Mouse (Mus musculus): ENCODE measurements around the gene Slc30a2.

DNA sequence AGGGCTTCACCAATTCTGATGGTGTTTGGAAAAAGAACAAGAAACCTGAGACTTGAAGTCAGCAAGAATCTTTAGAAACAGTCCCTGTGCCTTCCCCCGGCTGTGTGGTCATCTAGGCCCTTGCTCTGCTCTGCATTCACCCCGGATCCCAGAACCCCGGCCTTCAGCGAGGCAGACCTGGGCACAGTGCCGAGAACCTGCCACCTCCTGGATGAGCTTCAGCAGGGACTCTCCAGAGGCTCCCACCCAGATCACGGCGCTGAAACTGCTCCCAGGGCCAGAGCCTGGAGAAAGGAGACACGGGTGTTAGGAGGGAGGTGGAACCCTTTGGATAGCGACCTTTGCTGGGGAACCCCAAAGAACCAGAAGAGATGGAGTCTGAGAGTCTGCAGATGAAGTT lies 19.1 kb downstream of the Slc30a2 start:
- TF ChIP-seq CTCF (IDR thresholded peaks at IDR 0.05) = no peak
- no peak for TF ChIP-seq EP300 (IDR thresholded peaks at IDR 0.05)

All from lung, postnatal 0 days (tissue).